Mouse (Mus musculus): ENCODE measurements at regions not wholly inside any gene's neighbourhood (a gene's known extent, or its start where the extent isn't known, plus 50 kb on each side); places are given as distances from the start of the nearest gene placed in this dataset.

- DNase-seq (ENCODE audit: low spot score): no peak
These were observed 379.4 kb downstream of the Dmrt2 start for GRCm38 (mm10) chr19:26051478-26052215.

GRCm38 (mm10) chr19:26059668-26060067, 387.5 kb downstream of the Dmrt2 start:
- no peak for DNase-seq (ENCODE audit: low spot score)

- DNase-seq (ENCODE audit: low spot score): no peak
These were observed 396.3 kb downstream of the Dmrt2 start for GRCm38 (mm10) chr19:26068553-26068952.

GRCm38 (mm10) chr19:26069908-26070307, 397.7 kb downstream of the Dmrt2 start:
- no peak for DNase-seq (ENCODE audit: low spot score)

- DNase-seq (ENCODE audit: low spot score): no peak
These were observed 416.1 kb downstream of the Dmrt2 start for GRCm38 (mm10) chr19:26088318-26088717.

GRCm38 (mm10) chr19:26091386-26091785, 419.2 kb downstream of the Dmrt2 start:
- no peak for DNase-seq (ENCODE audit: low spot score)

- DNase-seq (ENCODE audit: low spot score): no peak
These were observed 421.6 kb downstream of the Dmrt2 start for GRCm38 (mm10) chr19:26093844-26094243.

- no peak for DNase-seq (ENCODE audit: low spot score)
These were observed 442.1 kb downstream of the Dmrt2 start for GRCm38 (mm10) chr19:26114326-26114725.

- no peak for DNase-seq (ENCODE audit: low spot score)
These were observed 456.2 kb downstream of the Dmrt2 start for GRCm38 (mm10) chr19:26128423-26128822.

GRCm38 (mm10) chr19:26134385-26134784, 462.2 kb downstream of the Dmrt2 start:
- no peak for DNase-seq (ENCODE audit: low spot score)

GRCm38 (mm10) chr19:26135398-26136104, 463.3 kb downstream of the Dmrt2 start:
- DNase-seq (ENCODE audit: low spot score): no peak

GRCm38 (mm10) chr19:26140647-26141046, 464.2 kb upstream of the Smarca2 start:
- no peak for DNase-seq (ENCODE audit: low spot score)

GRCm38 (mm10) chr19:26143539-26143938, 461.3 kb upstream of the Smarca2 start:
- DNase-seq (ENCODE audit: low spot score): no peak

- DNase-seq (ENCODE audit: low spot score): no peak
These were observed 453.6 kb upstream of the Smarca2 start for GRCm38 (mm10) chr19:26151216-26151615.

GRCm38 (mm10) chr19:26164993-26165392, 439.9 kb upstream of the Smarca2 start:
- no peak for DNase-seq (ENCODE audit: low spot score)

GRCm38 (mm10) chr19:26181774-26182173, 423.1 kb upstream of the Smarca2 start:
- no peak for DNase-seq (ENCODE audit: low spot score)

- no peak for DNase-seq (ENCODE audit: low spot score)
These were observed 419.8 kb upstream of the Smarca2 start for GRCm38 (mm10) chr19:26185012-26185411.

GRCm38 (mm10) chr19:26190803-26191202, 414.0 kb upstream of the Smarca2 start:
- no peak for DNase-seq (ENCODE audit: low spot score)

- DNase-seq (ENCODE audit: low spot score): no peak
These were observed 411.2 kb upstream of the Smarca2 start for GRCm38 (mm10) chr19:26193664-26194063.

GRCm38 (mm10) chr19:26208760-26209159, 396.1 kb upstream of the Smarca2 start:
- DNase-seq (ENCODE audit: low spot score): no peak

GRCm38 (mm10) chr19:26234539-26234938, 370.3 kb upstream of the Smarca2 start:
- no peak for DNase-seq (ENCODE audit: low spot score)

GRCm38 (mm10) chr19:26244067-26244466, 360.8 kb upstream of the Smarca2 start:
- DNase-seq (ENCODE audit: low spot score): no peak

- no peak for DNase-seq (ENCODE audit: low spot score)
These were observed 355.1 kb upstream of the Smarca2 start for GRCm38 (mm10) chr19:26249751-26250150.

GRCm38 (mm10) chr19:26258677-26259076, 346.2 kb upstream of the Smarca2 start:
- DNase-seq (ENCODE audit: low spot score): no peak

All from lung, postnatal 25 days (tissue).